Mouse (Mus musculus): ENCODE data around the gene Fga.

Fga gene

DNA sequence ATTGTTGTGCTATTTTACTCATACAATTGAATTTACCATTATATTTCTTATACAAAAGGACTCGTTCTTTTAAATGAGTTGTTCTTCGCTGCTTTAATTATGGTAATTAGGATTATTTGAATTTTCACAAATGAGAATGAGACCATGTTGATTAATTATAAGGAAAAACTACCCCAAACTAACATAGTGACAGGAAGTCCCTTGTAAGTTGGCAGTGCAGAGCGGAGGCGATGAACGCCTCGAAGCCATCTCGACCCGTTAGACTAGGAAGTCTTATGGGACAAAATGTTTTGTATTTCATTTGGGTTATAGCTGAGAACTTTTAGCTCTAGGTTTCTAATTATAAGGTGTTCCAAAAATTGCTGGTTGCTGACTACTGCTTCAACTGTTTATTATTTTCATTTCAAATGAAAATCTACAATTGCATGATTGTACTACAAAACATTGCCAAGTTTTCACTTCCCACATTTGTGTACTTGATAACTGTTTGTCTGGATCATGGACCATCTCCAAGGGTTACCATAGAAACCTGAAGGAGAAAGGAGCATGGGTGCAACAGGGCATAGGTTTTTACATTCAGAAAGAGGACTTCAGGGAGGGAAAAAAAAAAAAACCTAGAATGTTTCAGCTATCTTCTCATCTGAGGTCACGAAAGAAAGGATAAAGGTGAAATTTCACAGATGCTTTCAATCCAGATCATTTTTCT, 1.8 kb downstream of the Fga start:
- DNase-seq (ENCODE audit: low spot score) = no peak

DNA sequence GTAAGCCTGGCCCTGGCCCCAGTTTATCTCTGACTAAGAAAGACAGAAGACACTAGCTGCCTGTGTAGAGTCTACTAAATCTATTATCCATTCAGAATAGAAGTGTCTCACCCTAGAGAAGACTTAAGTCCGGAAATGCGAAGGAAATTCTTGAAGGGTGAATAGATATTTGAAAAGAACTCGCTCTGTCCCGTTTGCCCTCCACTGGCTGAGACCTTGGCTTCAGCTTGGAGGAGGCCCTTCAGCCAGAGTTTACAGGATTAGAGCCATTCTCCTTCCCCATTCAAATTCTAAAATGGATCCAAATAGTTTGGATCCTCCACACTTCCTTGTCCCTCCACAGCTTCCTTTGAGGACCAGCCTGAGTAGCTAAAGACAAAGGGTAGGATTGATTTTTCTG, 4.5 kb downstream of the Fga start:
- DNase-seq (ENCODE audit: low spot score) = no peak

- no peak for DNase-seq (ENCODE audit: low spot score)
These were observed 7.0 kb downstream of the Fga start for GRCm38 (mm10) chr3:83032746-83033308.

DNA sequence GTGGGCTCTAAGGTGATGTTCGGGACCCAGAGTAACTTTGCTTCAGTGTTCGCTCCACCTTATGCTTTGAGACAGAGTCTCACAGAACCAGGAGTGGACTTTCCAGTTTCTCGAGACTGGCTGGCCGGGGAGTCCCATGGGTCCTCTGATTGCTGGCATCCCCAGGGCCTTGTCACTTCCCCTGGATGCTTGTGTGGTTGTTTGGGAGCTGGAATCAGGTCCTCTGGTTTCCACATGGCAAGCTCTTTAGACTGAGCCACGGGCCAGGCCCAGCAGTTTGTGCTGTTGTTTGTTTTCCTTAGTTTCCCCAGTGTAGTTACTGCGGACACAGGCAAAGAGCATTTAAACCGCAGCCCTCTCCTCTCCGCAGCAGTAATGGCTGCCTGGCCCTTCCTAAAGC, 7.9 kb downstream of the Fga start:
- DNase-seq (ENCODE audit: low spot score) = no peak

- DNase-seq (ENCODE audit: low spot score) = no peak
These were observed 13.0 kb downstream of the Fga start for GRCm38 (mm10) chr3:83038865-83039264.

DNA sequence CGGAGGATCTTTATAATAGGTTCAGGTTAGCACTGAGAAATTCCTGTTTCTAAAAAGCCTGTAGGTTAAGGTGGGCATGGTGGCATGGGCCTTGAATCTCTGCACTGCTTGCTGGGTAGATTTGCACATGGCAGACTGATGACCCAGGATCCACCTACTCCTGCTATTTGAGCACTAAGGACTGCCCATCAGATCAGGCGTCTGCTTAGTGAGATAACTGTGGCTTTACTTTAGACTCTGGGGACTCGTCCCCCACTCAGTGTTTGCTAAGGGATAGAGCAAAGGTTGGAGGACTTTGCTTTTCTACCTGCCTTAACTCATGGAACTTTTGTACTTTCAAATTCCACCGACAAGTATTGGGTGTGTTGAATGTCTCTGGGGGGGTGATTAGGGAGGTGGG, 13.8 kb downstream of the Fga start:
- DNase-seq (ENCODE audit: low spot score) = no peak

GRCm38 (mm10) chr3:83042451-83042850, 16.6 kb downstream of the Fga start:
- no peak for DNase-seq (ENCODE audit: low spot score)

DNA sequence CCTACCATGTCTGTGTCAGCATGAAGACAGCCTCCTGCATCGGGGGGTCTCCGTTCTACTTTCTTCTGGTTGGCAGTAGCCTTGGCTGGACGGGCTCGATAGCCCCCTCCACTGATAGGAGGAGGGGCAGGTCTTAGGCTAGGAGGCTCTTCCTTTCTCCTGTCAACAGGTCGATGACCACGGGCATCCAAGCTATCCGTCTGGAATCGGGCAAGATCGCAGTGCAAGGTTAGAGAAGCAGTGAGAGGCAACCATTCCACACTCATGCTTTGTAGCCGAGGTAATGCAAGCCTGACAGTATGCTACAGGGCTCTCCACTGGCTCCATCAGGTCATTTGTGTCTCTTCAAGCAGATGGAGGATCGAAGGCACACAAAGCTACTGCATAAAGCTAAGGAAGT, 20.8 kb downstream of the Fga start:
- DNase-seq (ENCODE audit: low spot score) = no peak

GRCm38 (mm10) chr3:83049680-83050079, 23.8 kb downstream of the Fga start, which contains the start of gene Fgb:
TSS of gene Fgb (minus strand) at chr3:83049863.
- DNase-seq (ENCODE audit: low spot score) = no peak

GRCm38 (mm10) chr3:83050661-83051060, 24.8 kb downstream of the Fga start:
- no peak for DNase-seq (ENCODE audit: low spot score)

GRCm38 (mm10) chr3:83052102-83052501, 26.2 kb downstream of the Fga start:
- no peak for DNase-seq (ENCODE audit: low spot score)

- DNase-seq (ENCODE audit: low spot score) = no peak
These were observed 27.2 kb downstream of the Fga start for GRCm38 (mm10) chr3:83053126-83053525.

- no peak for DNase-seq (ENCODE audit: low spot score)
These were observed 27.9 kb downstream of the Fga start for GRCm38 (mm10) chr3:83053758-83054157.

DNA sequence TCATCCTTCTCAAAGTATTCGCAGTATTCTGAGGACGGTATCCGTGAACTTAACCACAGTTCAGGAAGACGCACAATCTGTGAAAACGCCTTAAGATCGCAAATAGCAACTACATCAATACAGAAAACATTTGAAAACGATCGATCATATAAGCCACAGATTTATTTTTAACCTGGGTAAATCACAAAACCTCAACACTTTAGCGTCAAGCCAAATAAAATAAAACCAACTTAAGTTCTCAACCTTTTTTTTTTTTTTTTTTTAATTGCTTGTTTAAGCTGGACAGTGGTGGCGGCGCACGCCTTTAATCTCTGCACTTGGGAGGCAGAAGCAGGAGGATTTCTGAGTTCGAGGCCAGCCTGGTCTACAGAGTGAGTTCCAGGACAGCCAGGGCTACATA, 28.9 kb downstream of the Fga start:
- no peak for DNase-seq (ENCODE audit: low spot score)

DNA sequence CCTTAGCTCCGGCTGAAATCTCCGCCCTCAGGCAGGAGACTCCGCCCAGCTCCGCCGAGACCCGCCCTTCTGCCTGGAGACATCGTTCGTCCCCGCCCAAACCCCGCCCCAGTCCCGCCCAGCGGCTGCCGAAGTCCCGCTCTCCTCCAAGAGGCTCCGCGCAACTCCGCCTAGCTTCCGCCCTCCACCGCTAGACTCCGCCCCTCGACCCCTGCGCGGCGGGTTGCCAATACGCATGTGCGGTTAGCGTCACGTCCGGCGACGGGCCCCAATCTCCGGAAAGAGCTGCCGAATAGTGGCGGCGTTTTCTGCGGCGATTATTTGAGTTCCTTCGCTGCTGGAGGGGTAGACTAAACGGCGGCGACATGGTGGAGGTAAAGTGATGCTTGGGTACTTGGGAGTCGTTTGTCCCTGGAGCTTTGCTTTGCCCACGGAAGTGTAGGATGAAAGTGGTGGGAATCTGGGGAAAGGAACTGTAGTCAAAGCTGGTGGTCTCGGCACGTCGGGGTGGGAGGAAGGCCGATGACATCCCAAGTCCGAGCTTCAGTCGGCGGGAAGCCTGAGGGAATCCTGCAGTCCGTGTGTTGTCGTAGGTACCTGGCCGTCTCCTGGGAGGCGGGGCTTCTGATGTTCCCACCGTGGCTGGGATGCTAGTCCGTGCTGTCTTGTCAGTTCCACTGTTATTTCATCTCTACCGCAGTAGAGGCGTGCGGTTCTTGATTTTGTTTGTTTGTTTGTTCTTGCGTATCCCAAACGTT, 29.6 kb downstream of the Fga start, which contains the start of gene Plrg1:
Gene Plrg1 (plus strand): TSS at position 242 of the 758 bp plus-strand sequence.
- DNase-seq (ENCODE audit: low spot score) = peak; percentile 96

- no peak for DNase-seq (ENCODE audit: low spot score)
These were observed 31.2 kb downstream of the Fga start for GRCm38 (mm10) chr3:83057046-83057445.

GRCm38 (mm10) chr3:83067920-83068319, 42.0 kb downstream of the Fga start:
- no peak for DNase-seq (ENCODE audit: low spot score)

- DNase-seq (ENCODE audit: low spot score) = no peak
These were observed 43.0 kb downstream of the Fga start for GRCm38 (mm10) chr3:83068869-83069268.

- DNase-seq (ENCODE audit: low spot score) = no peak
These were observed 44.4 kb downstream of the Fga start for GRCm38 (mm10) chr3:83070231-83070630.

DNA sequence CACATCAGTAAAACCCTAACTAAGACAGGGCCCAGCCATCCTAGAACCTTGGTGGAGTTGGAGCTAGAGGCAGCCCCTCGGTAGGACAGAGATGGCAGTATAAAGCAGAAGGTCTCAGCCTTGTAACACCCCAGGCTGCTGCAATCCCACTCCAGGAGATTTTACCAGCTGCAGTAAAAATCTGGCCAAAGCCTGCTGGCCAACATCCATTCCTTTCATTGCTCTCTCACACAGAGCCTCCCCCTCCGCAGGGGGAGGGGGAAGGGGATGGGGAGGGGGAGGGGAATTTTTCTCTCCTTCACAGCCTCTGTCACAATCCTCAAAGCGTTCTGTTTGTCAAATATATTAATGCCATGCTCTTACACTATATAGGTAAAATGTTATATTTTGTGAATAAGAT, 50.7 kb downstream of the Fga start:
- no peak for DNase-seq (ENCODE audit: low spot score)

- no peak for DNase-seq (ENCODE audit: low spot score)
These were observed 54.7 kb downstream of the Fga start for GRCm38 (mm10) chr3:83080567-83081055.
